Mouse (Mus musculus) urinary bladder, postnatal 14 days (tissue): ENCODE results near the gene Tha1.
A peak's percentile ranks its signal among the peaks of the same experiment; 100 is the strongest.

Source experiments
- DNase-seq: peaks from one replicate; pipeline ENCODE4 v3.0.0; 2021; ENCODE audit warnings: low spot score

Tha1 gene

GRCm38 (mm10) chr11:117825333-117826101 lies 47.8 kb downstream of the Tha1 start, which contains the start of the genes Afmid and Tk1:
Gene Afmid (plus strand): TSS chr11:117825924.
Gene Tk1 (minus strand): TSS chr11:117826092.
- peak; percentile 77 for DNase-seq

GRCm38 (mm10) chr11:117824060-117824969 lies 49.0 kb downstream of the Tha1 start:
- DNase-seq = peak; percentile 83

GRCm38 (mm10) chr11:117823411-117823810 lies 49.9 kb downstream of the Tha1 start:
- DNase-seq = no peak

GRCm38 (mm10) chr11:117822728-117823241 lies 50.5 kb downstream of the Tha1 start:
- peak; percentile 59 for DNase-seq

- no peak for DNase-seq
Observed at GRCm38 (mm10) chr11:117821868-117822267, 51.4 kb downstream of the Tha1 start.

- DNase-seq = no peak
Observed at GRCm38 (mm10) chr11:117820173-117820572, 53.1 kb downstream of the Tha1 start.

GRCm38 (mm10) chr11:117819095-117819494 lies 54.2 kb downstream of the Tha1 start:
- DNase-seq = no peak
